Mouse (Mus musculus): ENCODE measurements around the gene Naxd. TPM values are rescaled to one million over a fixed set of nuclear protein-coding genes. Genes with fewer than 3 reads are reported as not detected.
"Not testable (repeated sequence)": the region's sequence is repeated elsewhere in the genome, so short reads cannot be mapped to it uniquely, and the experiment has no call there.

The Naxd gene
- total RNA-seq, 2 experiments from 2014 or later: 25.8 to 30.6 TPM

- no peak for DNase-seq
These were observed 26.0 kb upstream of the Naxd start for GRCm38 (mm10) chr8:11471309-11471708.

GRCm38 (mm10) chr8:11473072-11473471, 24.2 kb upstream of the Naxd start:
- DNase-seq: no peak

GRCm38 (mm10) chr8:11475397-11475796, 21.9 kb upstream of the Naxd start:
- no peak for DNase-seq

DNA sequence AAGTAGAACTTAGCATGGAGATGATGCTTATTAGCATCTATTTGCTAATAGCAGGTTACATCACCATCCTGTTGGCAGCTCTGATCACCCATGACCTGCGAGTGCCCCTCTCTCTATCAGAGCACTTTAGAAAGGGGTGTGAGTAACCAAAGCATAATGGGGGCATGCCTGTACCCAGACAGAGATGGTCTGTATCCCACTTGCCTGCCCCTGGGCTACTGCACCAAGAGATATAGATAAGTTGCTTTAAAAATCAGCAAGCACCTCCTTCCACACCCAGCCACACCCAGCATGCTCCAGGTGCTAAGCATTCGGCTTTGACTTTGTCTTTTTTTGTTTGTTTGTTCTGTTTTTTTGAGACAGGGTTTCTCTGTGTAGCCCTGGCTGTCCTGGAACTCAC, 21.4 kb upstream of the Naxd start:
- no peak for DNase-seq

- DNase-seq: no peak
These were observed 20.7 kb upstream of the Naxd start for GRCm38 (mm10) chr8:11476338-11477177.

GRCm38 (mm10) chr8:11477178-11477553, 20.1 kb upstream of the Naxd start:
- no peak for DNase-seq

DNA sequence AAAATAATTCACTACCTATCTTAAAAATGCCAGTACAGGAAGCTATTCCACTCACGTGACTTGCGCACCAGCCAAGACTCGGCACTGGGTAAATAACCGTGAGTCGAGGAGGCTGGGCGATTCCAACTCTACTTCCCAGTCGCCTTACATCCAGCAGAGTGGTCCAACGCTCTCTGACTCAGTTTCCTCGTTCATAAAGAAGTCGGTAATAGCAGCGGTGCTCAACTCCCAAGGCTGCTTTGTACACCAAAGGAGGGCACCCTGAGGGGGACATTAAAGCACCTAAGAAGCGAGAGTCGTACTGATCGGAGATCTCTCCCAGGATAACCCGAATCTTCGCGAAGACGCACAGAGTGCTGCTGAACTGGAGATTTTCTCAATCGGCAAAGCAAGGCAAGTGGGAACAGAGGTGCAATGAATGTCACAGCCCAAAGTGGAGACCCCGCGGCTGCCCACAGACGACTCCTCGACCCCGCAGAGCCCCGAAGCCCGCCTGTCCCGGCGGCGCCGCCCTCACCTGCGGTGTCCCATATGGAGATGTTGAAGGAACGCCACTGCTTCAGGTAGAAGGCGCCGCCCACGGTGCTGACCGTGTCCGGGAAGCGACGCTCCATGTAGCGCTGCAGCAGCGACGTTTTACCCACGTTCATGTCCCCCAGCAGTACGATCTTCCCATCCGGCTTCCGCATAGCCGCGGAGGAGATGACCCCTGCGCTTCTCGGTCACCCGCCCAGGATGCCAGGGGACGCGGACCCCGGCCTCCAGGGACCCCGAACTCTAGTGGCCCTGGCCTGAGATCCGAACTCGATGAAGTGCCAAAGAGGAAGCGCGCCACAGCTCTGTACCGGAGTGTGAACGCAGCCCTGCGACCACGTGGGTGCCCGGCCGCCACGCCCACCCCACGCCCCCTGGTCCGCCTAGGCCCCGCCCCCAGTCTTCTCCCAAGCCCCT, 19.2 kb upstream of the Naxd start, which contains the start of gene Rab20:
Gene Rab20 (minus strand): TSS at position 900 of the 951 bp plus-strand sequence.
- DNase-seq: peak; percentile 72

DNA sequence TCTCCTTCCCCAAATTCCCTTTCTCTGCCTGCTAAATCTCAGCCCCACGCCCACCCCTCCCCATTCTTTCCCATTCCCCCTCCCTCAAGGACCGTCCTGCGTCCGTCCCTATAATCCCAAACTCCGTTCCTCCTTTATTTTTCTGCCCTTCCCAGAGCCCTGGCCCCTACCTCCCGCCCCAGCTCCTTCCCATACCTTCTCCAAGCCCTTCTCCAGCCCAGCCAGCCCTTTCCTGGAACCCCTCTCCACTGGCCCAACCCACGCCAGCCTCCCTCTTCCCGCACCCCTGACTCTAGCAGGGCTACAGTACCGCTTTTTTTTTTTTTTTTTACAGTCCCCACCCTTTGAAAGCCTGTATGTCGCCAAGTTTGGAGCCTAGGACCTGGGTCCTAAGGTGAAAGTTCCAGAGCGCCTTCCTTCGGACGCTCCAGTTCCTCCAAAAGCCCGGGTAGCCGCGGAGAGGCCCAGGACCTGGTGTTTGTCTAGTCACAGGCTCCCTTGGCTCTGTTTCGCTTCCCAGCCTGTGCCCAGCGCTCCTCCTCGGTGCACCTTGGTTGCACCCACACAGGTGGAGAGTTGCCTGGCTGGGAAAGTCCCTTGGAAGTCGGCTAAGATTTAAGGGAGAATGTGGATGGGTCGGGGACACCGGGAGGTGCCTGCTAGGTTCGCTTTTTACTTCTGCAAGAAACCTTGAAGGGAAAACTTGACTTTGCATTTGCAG, 18.3 kb upstream of the Naxd start:
- DNase-seq: no peak

DNA sequence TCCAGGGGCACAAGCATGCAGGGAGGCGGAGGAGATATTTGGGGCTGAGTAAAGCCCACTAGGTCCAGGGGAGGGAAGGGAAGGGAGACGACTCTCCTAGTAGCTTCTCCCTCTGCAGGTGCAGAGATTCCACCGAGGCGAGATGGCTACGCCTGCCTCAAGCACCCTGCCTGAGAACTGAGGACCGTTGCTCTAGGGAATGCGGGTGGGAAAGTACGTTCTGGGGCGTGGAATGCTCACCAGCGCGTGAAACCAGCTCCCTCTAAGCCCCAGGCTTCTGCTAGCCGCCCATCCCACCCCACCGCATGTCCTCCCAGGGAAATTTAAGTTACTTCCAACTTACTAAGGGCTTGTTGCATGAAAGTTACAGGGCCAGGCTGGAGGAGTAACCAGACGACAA, 17.7 kb upstream of the Naxd start:
- DNase-seq: no peak

DNA sequence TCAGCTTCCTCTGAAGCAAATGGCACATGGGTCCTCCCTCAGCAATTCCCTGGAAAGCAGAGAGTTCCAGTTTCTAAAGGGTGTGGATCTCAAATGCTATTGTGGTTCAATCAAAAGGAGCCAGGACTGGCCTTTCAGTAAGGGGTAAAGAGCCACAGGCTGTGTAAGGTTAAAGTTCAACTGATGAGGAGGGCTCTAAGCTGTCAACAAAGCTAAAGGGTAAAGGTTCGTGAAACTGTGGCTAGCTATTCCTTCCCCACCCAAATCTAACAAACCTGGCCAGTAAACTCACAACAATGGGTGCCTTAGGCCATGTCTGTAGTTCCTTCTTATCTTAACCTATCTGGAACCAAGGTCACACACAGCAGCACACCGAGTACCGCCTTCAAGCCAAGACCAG, 15.4 kb upstream of the Naxd start:
- no peak for DNase-seq

DNA sequence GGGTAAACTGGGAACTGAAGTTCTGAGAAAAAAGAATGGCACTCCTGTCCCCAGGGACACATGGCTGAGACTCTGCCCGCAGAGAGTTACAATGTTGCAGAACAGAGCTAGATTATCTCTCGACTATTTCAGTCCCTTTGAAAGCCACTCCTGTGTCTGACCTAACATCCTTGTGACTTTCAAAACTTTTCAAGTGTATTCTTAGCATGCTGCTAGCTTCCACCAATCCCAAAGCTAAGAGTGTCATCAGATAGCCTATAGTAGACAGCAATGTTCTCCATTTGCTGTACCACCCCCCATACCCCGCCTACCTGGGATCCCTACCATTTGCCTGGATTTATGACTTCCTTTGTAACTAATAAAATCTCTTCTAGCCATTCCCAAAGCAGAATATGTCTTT, 14.8 kb upstream of the Naxd start:
- no peak for DNase-seq

DNA sequence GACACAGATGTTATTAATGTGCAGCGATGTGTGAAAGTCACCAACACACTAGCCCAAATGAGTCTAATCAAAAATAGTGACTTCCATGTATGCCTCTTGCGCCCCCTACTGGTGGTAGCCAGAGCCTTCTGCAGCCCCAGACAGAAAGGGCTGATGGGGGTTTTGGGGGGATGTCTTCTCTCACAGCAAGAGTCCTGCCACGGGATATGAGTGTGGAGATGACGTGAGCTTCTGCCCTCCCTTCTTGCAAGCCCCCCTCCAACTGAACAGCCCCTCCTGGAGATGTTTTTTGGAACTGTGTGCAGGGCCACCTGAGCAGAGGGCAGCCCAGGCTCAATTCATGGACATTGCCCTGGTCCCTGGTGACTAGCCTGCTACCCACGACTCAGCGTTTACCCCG, 11.2 kb upstream of the Naxd start:
- peak; percentile 84 for DNase-seq

DNA sequence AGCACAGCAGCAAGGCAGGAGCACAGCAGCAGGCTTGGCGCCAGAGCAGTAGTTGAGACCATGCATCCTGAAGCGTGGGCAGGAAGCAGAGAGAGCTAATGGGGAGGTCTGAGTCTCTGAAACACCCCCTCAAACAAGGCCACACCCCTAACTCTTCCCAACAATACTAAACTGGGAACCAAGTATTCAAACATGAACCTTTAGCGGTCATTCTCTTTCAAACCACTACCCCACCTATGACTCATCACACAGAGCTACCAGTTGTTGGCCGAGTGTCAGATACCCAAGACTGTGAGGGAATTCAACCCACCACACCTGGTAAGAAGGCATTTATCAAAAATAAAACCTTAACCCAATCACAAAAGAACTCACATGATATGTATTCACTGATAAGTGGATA, 10.1 kb upstream of the Naxd start:
- no peak for DNase-seq

GRCm38 (mm10) chr8:11492340-11492739, 5.0 kb upstream of the Naxd start:
- not testable (repeated sequence) for DNase-seq

DNA sequence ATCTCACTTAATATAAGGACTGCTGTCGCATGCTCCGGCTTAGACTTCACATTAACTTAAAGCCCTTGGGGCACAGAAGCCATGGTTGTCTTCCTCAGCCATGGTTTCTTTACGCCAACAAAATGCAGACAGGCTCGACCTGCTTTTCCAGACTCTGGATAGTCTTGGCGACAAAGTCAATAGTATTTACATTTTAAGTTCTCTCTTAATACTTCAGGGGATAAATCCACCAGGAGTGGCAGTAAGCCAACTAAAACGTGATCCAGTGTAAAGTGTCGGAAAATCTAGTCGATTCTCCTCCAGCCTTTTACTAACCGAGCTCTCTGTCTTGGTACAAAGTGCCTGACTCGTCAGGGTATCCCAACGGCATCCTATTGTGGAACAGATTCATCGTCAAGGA, 975 bp downstream of the Naxd start:
- DNase-seq: no peak

GRCm38 (mm10) chr8:11498786-11499485, 1.6 kb downstream of the Naxd start:
- no peak for DNase-seq

DNA sequence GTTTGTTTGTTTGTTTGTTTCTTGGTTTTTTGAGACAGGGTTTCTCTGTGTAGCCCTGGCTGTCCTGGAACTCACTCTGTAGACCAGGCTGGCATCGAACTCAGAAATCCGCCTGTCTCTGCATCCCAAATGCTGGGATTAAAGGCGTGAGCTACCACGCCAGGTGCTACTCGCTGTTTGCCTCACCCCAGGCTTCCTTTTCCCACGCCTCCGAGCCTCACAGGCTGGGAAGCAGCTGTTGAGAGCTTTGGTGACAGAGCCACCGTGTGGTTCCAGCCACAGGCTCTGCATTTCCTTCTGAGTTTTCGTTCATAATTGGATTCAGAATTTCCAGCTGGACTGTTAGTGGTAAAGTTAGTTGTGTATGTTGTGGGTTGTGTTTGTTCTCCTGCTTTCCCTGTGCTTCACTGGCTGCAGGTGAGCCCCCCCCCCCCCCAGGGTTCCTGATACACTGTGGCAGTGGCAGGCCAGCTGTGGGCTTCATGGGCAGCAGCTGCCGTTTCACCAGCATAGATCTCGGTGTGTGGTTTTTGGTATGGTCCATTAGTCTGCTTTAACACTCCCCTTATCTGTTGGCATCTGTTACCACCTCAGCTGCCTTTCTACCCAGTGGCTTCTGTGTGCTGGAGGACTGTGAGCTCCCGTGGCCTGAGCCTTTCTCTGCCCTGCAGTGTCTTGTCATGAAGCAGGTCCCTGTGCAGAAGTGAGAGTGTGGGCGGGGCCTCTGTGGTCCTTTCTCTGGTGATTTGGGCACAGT, 6.3 kb downstream of the Naxd start:
- no peak for DNase-seq

DNA sequence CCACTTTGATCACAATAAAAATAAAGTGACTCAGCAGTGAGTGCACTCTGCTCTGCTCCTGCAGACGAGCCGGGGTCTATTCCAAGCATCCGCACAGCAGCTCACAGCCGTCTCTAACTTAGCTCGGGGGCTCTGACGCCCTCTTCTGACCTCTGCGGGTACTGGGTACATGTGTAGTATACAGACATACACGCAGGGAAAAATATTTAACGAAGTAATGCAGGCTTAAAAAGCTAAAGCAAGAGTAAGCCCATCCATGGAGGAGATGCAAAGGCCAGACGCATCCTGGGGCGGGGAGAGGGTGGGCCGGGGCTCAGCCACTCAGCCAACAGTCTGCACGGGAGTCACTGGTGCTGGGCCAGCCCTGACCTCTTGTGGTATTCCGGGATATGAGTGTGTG, 8.8 kb downstream of the Naxd start:
- no peak for DNase-seq

- peak; percentile 71 for DNase-seq
These were observed 9.5 kb downstream of the Naxd start for GRCm38 (mm10) chr8:11506802-11507201.

- DNase-seq: no peak
These were observed 11.6 kb downstream of the Naxd start for GRCm38 (mm10) chr8:11508880-11509279.

- DNase-seq: no peak
These were observed 13.7 kb downstream of the Naxd start for GRCm38 (mm10) chr8:11510971-11511370.
